Mouse (Mus musculus) heart, adult 2 months (tissue): Measurements from ENCODE around the gene Gm13889.

Experiments
- CTCF ChIP-seq: fragments of 200-600 bp; IDR thresholded peaks from 2 replicates; pipeline ENCODE4 v1.8.1; 2022; ENCODE audit warnings: antibody characterized with exemption, mild to moderate bottlenecking, moderate library complexity
- POLR2A ChIP-seq: fragments of 200-500 bp; IDR thresholded peaks from 2 replicates; pipeline ENCODE4 v1.6.1; 2011; ENCODE audit warnings: mild to moderate bottlenecking, low read depth, low read length, control low read depth; ENCODE audit not compliant: insufficient read depth

GRCm38 (mm10) chr2:93956908-93957784, at the start of gene Gm13889:
- TF ChIP-seq CTCF (no peak), POLR2A (0 out of 2 replicates have a peak, but pooled peaks have one; percentile 12)
